Mouse (Mus musculus): Measurements from ENCODE around the gene Egfl7.

Gene Egfl7

DNA sequence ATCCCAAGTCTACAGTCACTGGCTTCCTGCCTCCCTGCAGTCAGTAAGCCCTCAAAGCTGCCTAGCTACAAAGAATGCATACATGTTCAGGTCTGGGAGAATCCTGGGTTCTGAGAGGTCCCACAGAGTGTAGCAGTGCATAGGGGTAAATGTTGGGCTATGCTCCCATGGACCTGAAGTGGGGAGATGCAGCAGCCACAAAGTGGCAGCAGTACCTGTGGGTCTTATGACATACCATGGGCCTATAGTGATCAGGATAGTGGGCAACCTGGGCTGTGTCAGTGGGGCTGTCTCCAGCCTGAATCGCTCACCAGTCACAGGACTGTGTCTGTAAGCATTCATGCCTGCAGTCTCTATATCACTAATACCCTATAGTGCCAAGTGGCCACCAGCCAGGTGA, at the start of gene Egfl7:
TSS of gene Egfl7 (plus strand) at position 301 of the 400 bp plus-strand sequence.
- DNase-seq (ENCODE audit: low read depth), result no peak

DNA sequence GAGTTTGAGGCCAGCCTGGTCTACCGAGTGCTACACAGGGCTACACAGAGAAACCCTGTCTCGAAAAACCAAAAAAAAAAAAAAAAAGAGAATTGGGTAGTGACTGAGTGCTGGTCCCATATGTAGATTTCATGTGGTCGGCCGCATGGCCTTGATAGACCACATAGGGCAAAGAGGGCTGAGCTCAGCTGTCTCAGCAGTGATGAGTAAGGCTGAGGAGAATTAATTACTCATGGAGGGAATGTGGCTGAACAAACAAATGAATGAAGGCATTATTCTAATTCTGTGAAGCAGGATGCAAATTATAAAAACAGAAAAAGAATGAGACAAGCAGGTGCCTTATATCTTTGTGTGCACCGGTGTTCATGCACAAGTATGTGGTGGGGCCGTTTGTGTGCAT, 48.0 kb upstream of the Egfl7 start:
- DNase-seq (ENCODE audit: low read depth), result no peak

DNA sequence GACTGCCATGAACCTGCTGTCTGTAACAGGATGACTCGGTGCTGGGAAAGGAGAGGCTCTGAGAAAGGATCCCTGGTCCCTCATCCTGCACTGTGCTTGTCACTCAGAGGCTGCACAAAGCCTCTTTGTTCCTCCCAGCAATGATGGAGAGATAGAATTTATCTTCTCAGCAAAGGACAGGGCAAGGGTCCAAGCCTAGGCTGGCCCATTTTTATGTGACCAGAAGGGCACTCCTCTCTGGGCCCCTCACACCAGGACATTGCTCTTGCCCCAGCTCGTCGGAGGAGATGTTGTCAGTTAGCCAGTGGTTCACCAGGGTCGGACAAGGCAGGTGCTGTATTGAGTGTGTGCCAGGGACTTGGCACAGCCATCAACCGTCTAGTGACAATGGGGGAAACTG, 46.6 kb upstream of the Egfl7 start:
- no peak for DNase-seq (ENCODE audit: low read depth)

- DNase-seq (ENCODE audit: low read depth), result no peak
These were observed 45.7 kb upstream of the Egfl7 start for GRCm38 (mm10) chr2:26534161-26534560.

DNA sequence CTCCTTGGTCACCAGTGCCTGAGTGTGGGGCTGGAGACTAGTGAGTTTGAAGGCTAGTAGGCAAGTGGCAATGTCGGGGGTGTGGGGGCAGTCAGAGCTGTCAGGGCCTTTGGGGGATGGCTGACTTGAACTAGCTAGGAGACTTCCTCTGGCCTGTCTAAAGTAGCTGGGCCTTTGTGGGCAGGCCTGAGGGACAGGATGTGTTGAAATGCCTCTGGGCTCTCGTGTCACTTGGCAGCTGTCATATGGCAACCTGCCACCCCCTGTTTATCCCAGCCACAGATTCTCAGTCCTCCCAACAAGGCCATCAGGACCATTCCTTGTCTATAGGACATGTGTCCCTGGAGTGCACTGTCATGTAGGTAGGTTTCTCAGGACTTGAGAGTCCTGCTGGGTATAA, 45.2 kb upstream of the Egfl7 start:
- no peak for DNase-seq (ENCODE audit: low read depth)

GRCm38 (mm10) chr2:26535517-26536045, 44.2 kb upstream of the Egfl7 start:
- no peak for DNase-seq (ENCODE audit: low read depth)

- no peak for DNase-seq (ENCODE audit: low read depth)
These were observed 40.3 kb upstream of the Egfl7 start for GRCm38 (mm10) chr2:26539516-26539915.

DNA sequence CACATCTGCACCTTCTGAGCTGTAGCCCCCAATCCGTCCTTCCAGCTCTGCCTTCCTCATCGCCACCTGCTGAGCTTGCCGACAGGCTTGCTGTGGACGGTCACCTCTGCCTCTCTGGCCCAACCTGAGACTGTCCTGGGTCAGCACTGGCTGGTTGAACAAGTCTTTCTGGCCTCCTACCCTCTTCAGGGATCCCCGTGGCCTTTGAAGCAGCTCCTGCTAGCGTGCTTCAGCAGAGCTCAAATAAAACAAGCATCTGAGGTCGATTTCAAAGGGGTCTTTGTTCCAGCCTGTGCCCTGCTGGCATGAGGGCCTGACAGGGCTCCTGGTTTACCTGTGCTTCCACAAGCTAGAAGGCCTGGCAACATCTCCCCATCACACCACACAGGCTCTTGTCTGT, 39.1 kb upstream of the Egfl7 start:
- DNase-seq (ENCODE audit: low read depth), result no peak

- no peak for DNase-seq (ENCODE audit: low read depth)
These were observed 38.4 kb upstream of the Egfl7 start for GRCm38 (mm10) chr2:26541258-26541910.

DNA sequence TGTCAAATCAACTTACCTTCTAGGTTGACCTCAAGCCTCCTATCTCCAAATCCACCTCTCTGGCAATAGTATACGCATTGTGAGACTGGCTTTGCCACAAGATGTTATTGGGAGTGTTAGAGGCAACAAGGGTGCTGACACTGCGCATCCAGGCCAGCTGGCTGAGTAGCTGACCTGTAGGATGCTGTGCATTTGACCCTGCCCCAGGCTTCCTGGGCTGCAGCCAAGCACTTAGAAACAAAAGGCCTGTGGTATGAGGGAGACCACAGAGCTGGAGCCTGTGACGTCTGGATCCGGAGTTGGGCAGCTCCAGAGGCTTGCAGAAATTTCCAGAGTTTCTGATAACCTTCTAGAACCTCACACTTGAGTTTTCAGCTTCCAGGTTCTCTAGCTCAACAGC, 36.7 kb upstream of the Egfl7 start:
- no peak for DNase-seq (ENCODE audit: low read depth)

- no peak for DNase-seq (ENCODE audit: low read depth)
These were observed 36.0 kb upstream of the Egfl7 start for GRCm38 (mm10) chr2:26543768-26544167.

- DNase-seq (ENCODE audit: low read depth), result no peak
These were observed 35.5 kb upstream of the Egfl7 start for GRCm38 (mm10) chr2:26544265-26544664.

GRCm38 (mm10) chr2:26547481-26547880, 32.3 kb upstream of the Egfl7 start:
- no peak for DNase-seq (ENCODE audit: low read depth)

GRCm38 (mm10) chr2:26549801-26550200, 30.0 kb upstream of the Egfl7 start:
- DNase-seq (ENCODE audit: low read depth), result no peak

GRCm38 (mm10) chr2:26550205-26550604, 29.6 kb upstream of the Egfl7 start:
- no peak for DNase-seq (ENCODE audit: low read depth)

DNA sequence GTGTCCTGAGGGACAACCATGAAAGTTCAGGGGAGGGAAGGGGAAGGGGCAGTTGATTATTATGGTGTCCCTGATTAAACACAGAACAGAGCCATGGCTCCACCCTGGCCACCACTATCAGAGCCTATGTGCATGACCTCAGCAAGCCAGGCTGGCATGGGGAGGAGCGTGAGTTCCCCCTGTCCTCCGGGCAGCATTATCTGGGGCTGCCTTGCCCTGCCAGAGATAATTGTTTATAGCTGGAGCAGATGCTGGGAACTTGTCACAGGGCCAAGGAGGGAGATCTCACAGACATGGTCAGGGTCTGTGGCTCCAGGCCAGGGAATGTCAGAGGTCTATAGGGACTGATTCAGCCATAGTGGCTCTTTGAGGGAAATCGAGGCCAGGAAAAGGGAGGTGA, 29.0 kb upstream of the Egfl7 start:
- DNase-seq (ENCODE audit: low read depth), result no peak

- no peak for DNase-seq (ENCODE audit: low read depth)
These were observed 28.4 kb upstream of the Egfl7 start for GRCm38 (mm10) chr2:26551446-26551845.

- DNase-seq (ENCODE audit: low read depth), result no peak
These were observed 27.7 kb upstream of the Egfl7 start for GRCm38 (mm10) chr2:26552066-26552465.

DNA sequence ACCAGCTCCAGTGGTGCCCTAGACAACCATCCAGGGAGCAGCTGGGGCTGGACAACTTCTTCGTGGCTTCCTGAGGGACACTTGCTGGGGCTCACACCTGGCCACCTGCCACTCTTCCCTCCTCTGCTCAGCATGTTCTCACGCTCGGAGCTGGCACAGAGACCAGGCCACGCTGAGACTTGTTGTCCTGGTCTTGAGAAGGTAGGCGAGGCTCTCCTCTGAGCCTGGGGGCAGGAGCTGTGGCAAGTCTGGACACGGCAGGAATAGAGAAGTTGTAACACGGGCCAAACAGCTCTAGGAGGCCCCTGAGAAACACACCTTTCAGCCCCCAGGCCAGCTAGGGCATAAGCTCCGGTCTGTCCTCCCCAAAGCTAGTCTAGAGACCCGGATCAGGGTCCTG, 25.9 kb upstream of the Egfl7 start:
- no peak for DNase-seq (ENCODE audit: low read depth)

GRCm38 (mm10) chr2:26555076-26555475, 24.7 kb upstream of the Egfl7 start:
- DNase-seq (ENCODE audit: low read depth), result no peak

DNA sequence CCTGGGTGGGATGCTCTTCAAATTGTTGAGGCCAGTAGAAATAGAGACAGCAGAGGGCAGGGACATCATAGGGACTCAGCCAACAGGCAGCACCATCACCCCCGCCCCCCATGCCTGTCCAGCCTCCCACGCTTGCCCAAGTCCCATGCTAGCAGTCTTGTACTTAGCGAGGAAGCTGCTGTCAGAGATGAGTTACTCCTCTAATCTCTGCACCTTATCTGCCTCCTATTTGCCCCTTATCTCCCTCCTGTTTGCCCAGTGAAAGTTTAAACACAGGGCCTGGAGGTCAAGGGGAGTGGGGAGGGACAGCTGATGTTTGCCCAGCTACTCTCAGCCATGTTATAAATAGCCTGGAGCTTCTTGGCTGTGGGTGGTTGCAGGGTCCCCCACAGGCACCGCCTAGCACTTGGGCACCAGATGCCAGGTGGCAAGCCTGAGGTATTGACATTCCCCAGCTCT, 23.2 kb upstream of the Egfl7 start:
- DNase-seq (ENCODE audit: low read depth), result no peak

GRCm38 (mm10) chr2:26560506-26560905, 19.3 kb upstream of the Egfl7 start:
- no peak for DNase-seq (ENCODE audit: low read depth)

DNA sequence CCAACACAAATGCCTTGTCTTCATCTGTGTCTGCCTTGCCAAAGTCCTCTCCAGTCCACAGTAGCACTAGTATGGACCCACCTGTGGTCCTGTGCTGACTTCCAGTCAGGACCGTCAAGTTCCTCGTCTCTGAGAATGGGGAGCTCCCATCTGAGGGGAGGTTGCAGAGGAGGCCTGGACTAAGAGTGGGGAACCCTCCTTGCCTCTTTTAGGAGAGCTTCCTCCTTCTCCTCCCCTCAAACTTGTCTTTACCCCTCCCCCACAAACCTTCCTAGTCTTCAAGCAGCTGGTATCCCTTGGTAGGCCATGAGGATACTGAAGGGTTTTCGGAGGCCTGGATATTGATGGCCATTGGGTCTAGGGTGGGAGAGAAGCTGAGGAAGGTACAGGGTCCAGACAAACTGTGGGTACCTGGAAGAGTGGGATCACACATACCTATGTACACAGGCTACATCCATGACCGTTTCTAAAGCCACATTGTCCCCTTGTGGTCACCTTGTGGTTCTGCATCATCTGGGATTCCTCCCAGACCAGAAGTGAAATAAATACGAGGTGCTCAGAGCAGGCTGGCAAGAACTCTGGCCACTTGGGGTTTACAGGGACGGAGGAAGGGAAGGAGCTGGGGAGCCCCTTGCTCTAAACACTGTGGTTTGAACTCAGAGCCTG, 18.3 kb upstream of the Egfl7 start:
- no peak for DNase-seq (ENCODE audit: low read depth)

DNA sequence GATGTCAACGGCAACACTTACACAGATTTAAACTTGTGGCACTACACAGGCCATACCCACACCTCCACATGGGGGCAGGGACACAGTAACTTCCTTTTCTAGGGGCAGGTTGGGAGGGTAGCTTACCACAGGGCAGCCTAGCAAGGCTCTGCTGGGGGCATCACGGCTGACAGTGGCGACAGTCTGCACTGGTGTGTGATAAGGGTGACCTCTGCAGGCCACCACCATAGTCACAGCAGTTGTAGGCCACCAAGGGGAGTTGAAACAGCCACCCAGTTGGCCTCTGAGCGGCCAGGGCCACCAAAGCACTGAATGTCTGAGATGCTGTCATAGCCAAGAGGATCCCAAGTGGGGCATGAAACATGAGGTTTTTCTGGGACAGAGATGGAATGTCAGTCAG, 13.6 kb upstream of the Egfl7 start:
- DNase-seq (ENCODE audit: low read depth), result no peak
